Mouse (Mus musculus): ENCODE measurements around the gene Hexim2. TPM values are rescaled to one million over a fixed set of nuclear protein-coding genes. Genes with fewer than 3 reads are reported as not detected.
A peak's percentile ranks its signal among the peaks of the same experiment; 100 is the strongest.

Hexim2 gene
- polyA plus RNA-seq, 1 experiment: 3.1 TPM

- no peak for TF ChIP-seq POLR2A (IDR thresholded peaks at IDR 0.05; ENCODE audit: borderline replicate concordance, low read depth, low read length)
- TF ChIP-seq CTCF (IDR thresholded peaks at IDR 0.05; ENCODE audit: low read depth, low read length): no peak
- Histone ChIP-seq H3K4me3 (ENCODE audit: insufficient read depth, low read length) (no peak overlapping the region), H3K4me1 (ENCODE audit: control insufficient read depth, insufficient read depth, low read length) (peaks cover 11% of the 10 kb centered on the region), H3K27ac (ENCODE audit: insufficient read depth, low read depth, low read length) (no peak overlapping the region)
These were observed 28.5 kb downstream of the Hexim2 start for GRCm38 (mm10) chr11:103160738-103161137.

- no peak overlapping the region for H3K4me3 ChIP-seq (ENCODE audit: insufficient read depth, low read length)
- H3K27ac ChIP-seq (ENCODE audit: insufficient read depth, low read depth, low read length): no peak overlapping the region
- peaks cover 11% of the 10 kb centered on the region for H3K4me1 ChIP-seq (ENCODE audit: control insufficient read depth, insufficient read depth, low read length)
- no peak for TF ChIP-seq POLR2A (IDR thresholded peaks at IDR 0.05; ENCODE audit: borderline replicate concordance, low read depth, low read length)
- no peak for TF ChIP-seq CTCF (IDR thresholded peaks at IDR 0.05; ENCODE audit: low read depth, low read length)
These were observed 29.2 kb downstream of the Hexim2 start for GRCm38 (mm10) chr11:103161449-103161848.

- peaks cover 11% of the 10 kb centered on the region for H3K4me1 ChIP-seq (ENCODE audit: control insufficient read depth, insufficient read depth, low read length)
- no peak overlapping the region for H3K27ac ChIP-seq (ENCODE audit: insufficient read depth, low read depth, low read length)
- H3K4me3 ChIP-seq (ENCODE audit: insufficient read depth, low read length): no peak overlapping the region
- TF ChIP-seq CTCF (IDR thresholded peaks at IDR 0.05; ENCODE audit: low read depth, low read length) (no peak), POLR2A (IDR thresholded peaks at IDR 0.05; ENCODE audit: borderline replicate concordance, low read depth, low read length) (no peak)
These were observed 29.9 kb downstream of the Hexim2 start for GRCm38 (mm10) chr11:103162132-103162531.

- H3K27ac ChIP-seq (ENCODE audit: insufficient read depth, low read depth, low read length): no peak overlapping the region
- H3K4me1 ChIP-seq (ENCODE audit: control insufficient read depth, insufficient read depth, low read length): peaks cover 5% of the 10 kb centered on the region; the same call in 1 of the 2 replicates
- TF ChIP-seq POLR2A (IDR thresholded peaks at IDR 0.05; ENCODE audit: borderline replicate concordance, low read depth, low read length): no peak
- TF ChIP-seq CTCF (IDR thresholded peaks at IDR 0.05; ENCODE audit: low read depth, low read length): no peak
- H3K4me3 ChIP-seq (ENCODE audit: insufficient read depth, low read length): no peak overlapping the region
These were observed 32.2 kb downstream of the Hexim2 start for GRCm38 (mm10) chr11:103164391-103164790.

- TF ChIP-seq POLR2A (IDR thresholded peaks at IDR 0.05; ENCODE audit: borderline replicate concordance, low read depth, low read length) (no peak), CTCF (IDR thresholded peaks at IDR 0.05; ENCODE audit: low read depth, low read length) (peak; percentile 73)
- Histone ChIP-seq H3K4me3 (ENCODE audit: insufficient read depth, low read length) (no peak overlapping the region), H3K4me1 (ENCODE audit: control insufficient read depth, insufficient read depth, low read length) (peaks cover 19% of the 10 kb centered on the region), H3K27ac (ENCODE audit: insufficient read depth, low read depth, low read length) (no peak overlapping the region)
These were observed 36.6 kb downstream of the Hexim2 start for GRCm38 (mm10) chr11:103168690-103169390.

GRCm38 (mm10) chr11:103169664-103170063, 37.4 kb downstream of the Hexim2 start:
- no peak overlapping the region for H3K27ac ChIP-seq (ENCODE audit: insufficient read depth, low read depth, low read length)
- no peak for TF ChIP-seq POLR2A (IDR thresholded peaks at IDR 0.05; ENCODE audit: borderline replicate concordance, low read depth, low read length)
- TF ChIP-seq CTCF (IDR thresholded peaks at IDR 0.05; ENCODE audit: low read depth, low read length): no peak
- peaks cover 27% of the 10 kb centered on the region for H3K4me1 ChIP-seq (ENCODE audit: control insufficient read depth, insufficient read depth, low read length)
- no peak overlapping the region for H3K4me3 ChIP-seq (ENCODE audit: insufficient read depth, low read length)

GRCm38 (mm10) chr11:103170111-103170493, 37.9 kb downstream of the Hexim2 start:
- H3K4me3 ChIP-seq (ENCODE audit: insufficient read depth, low read length): peak overlapping the region; percentile 88; the same call in 1 of the 2 replicates
- H3K27ac ChIP-seq (ENCODE audit: insufficient read depth, low read depth, low read length): no peak overlapping the region
- peaks cover 28% of the 10 kb centered on the region for H3K4me1 ChIP-seq (ENCODE audit: control insufficient read depth, insufficient read depth, low read length)
- TF ChIP-seq POLR2A (IDR thresholded peaks at IDR 0.05; ENCODE audit: borderline replicate concordance, low read depth, low read length) (no peak), CTCF (IDR thresholded peaks at IDR 0.05; ENCODE audit: low read depth, low read length) (no peak)

- TF ChIP-seq CTCF (IDR thresholded peaks at IDR 0.05; ENCODE audit: low read depth, low read length) (no peak), POLR2A (IDR thresholded peaks at IDR 0.05; ENCODE audit: borderline replicate concordance, low read depth, low read length) (no peak)
- Histone ChIP-seq H3K27ac (ENCODE audit: insufficient read depth, low read depth, low read length) (peak within 1 kb of the TSS; percentile 88), H3K4me3 (ENCODE audit: insufficient read depth, low read length) (peak within 1 kb of the TSS; percentile 88), H3K4me1 (ENCODE audit: control insufficient read depth, insufficient read depth, low read length) (peaks cover 33% of the 10 kb centered on the region)
These were observed 38.5 kb downstream of the Hexim2 start, which contains the start of gene Fmnl1 for GRCm38 (mm10) chr11:103170494-103171285. Gene Fmnl1 (plus strand): TSS chr11:103171107.

GRCm38 (mm10) chr11:103171286-103171620, 39.0 kb downstream of the Hexim2 start:
- no peak for TF ChIP-seq POLR2A (IDR thresholded peaks at IDR 0.05; ENCODE audit: borderline replicate concordance, low read depth, low read length)
- TF ChIP-seq CTCF (IDR thresholded peaks at IDR 0.05; ENCODE audit: low read depth, low read length): no peak
- Histone ChIP-seq H3K4me3 (ENCODE audit: insufficient read depth, low read length) (peak overlapping the region; percentile 88), H3K27ac (ENCODE audit: insufficient read depth, low read depth, low read length) (peak overlapping the region; percentile 88), H3K4me1 (ENCODE audit: control insufficient read depth, insufficient read depth, low read length) (peaks cover 38% of the 10 kb centered on the region)

Measured in bone marrow macrophage, adult 2 months (primary cell).